Mouse (Mus musculus): ENCODE measurements at regions not wholly inside any gene's neighbourhood (a gene's known extent, or its start where the extent isn't known, plus 50 kb on each side); places are given as distances from the start of the nearest gene placed in this dataset.

DNA sequence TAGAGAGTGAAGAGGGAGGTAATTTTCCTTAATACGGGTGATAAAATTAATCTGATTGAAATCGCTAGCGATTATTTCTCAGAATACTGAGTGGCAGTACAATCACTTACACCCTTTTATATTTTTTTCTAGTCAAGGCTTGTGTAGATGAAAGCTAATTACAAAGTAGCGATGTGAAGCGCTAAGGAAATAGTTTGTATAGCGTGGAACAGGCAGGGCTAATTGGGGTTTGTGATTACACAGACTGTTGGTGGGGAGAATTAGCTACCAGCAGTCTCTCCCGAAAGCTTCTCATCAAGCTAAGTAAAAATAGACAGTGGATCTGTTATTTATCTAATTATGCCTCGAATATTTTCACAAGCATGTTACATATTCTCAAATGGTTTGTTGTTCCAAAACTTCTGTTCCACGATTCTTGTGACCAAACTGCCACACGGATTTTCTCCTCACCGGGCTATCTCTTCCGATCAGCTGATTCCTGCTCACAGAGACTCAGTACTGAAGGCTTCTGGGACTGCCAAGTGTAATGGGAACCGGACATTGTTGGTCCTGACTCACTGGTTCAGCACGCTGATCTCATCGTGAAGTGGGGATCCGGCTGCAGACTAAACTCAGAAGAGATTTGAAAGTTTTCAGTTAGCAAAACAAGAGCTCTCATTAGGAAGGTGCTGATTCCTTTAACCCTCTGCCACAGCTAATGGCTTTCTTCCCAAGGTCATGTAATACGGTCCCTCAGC, 162.5 kb downstream of the Tmem182 start:
- Histone ChIP-seq H3K4me2 (ENCODE audit: low read length) (no peak overlapping the region), H3K27ac (ENCODE audit: low read depth, low read length) (no peak overlapping the region), H3K9ac (ENCODE audit: low read depth, low read length) (no peak overlapping the region), H3K36me3 (ENCODE audit: control insufficient read depth, insufficient read depth, low read length) (no peaks in the 10 kb centered on the region), H3K27me3 (replicated peaks; ENCODE audit: control insufficient read depth, insufficient read depth, low read length) (no peaks in the 10 kb centered on the region), H3K4me1 (ENCODE audit: control insufficient read depth, insufficient read depth, low read depth, low read length) (no peaks in the 10 kb centered on the region), H3K4me3 (ENCODE audit: low read length) (no peak overlapping the region), H3K9me3 (ENCODE audit: control insufficient read depth, low read length) (no peaks in the 10 kb centered on the region)
- 70% methylated on average over 17 of the region's 17 CpGs for WGBS
- ATAC-seq = no peak

DNA sequence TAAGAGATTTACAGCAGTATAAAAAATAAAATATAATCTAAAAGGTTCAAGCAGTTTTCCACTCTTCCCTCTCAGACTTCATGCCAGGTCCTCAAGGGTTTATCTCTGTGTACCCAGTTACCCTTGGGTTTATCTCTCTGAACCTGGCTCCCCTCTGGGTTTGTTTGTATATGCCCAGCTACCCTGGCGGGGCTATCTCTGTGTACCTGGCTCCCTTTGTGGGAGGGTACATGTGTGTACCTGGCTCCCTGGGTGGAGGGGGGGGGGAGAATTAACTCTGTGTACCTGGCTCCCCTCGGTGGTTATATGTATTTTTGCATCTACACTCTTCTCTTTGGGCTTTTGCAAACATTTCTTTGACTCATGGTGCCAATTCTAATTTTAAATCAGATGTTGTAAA, 178.4 kb downstream of the Tmem182 start:
- H3K9me3 ChIP-seq (ENCODE audit: control insufficient read depth, low read length) = no peaks in the 10 kb centered on the region
- no peak overlapping the region for H3K9ac ChIP-seq (ENCODE audit: low read depth, low read length)
- ATAC-seq = no peak
- H3K27ac ChIP-seq (ENCODE audit: low read depth, low read length) = no peak overlapping the region
- H3K4me1 ChIP-seq (ENCODE audit: control insufficient read depth, insufficient read depth, low read depth, low read length) = no peaks in the 10 kb centered on the region
- H3K27me3 ChIP-seq (replicated peaks; ENCODE audit: control insufficient read depth, insufficient read depth, low read length) = no peaks in the 10 kb centered on the region
- H3K4me3 ChIP-seq (ENCODE audit: low read length) = no peak overlapping the region
- no peak overlapping the region for H3K4me2 ChIP-seq (ENCODE audit: low read length)
- WGBS = 76% methylated on average over 2 of the region's 2 CpGs
- no peaks in the 10 kb centered on the region for H3K36me3 ChIP-seq (ENCODE audit: control insufficient read depth, insufficient read depth, low read length)

DNA sequence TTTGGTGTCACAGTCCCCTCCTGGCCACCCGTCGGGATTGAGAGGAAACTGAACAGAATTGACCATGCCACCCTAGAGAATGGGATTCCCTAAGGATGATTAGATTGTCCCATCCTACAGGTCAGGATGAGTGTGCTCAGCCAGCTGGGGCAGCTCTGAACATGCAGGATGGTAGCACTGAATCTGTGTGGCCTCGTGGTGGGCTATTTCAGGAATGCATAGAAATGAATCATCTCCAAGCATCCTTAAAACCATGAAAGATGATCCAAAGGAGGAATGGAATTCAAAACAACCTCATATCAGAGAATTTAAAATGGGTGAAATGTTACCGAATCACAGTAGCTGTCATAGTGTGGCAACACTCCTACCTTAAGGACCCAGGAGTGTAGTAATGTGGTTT, 187.9 kb downstream of the Tmem182 start:
- H3K27me3 ChIP-seq (replicated peaks; ENCODE audit: control insufficient read depth, insufficient read depth, low read length) = no peaks in the 10 kb centered on the region
- H3K4me1 ChIP-seq (ENCODE audit: control insufficient read depth, insufficient read depth, low read depth, low read length) = no peaks in the 10 kb centered on the region
- WGBS = 91% methylated on average over 4 of the region's 4 CpGs
- H3K27ac ChIP-seq (ENCODE audit: low read depth, low read length) = no peak overlapping the region
- no peaks in the 10 kb centered on the region for H3K36me3 ChIP-seq (ENCODE audit: control insufficient read depth, insufficient read depth, low read length)
- no peak overlapping the region for H3K4me3 ChIP-seq (ENCODE audit: low read length)
- H3K4me2 ChIP-seq (ENCODE audit: low read length) = no peak overlapping the region
- ATAC-seq = no peak
- H3K9ac ChIP-seq (ENCODE audit: low read depth, low read length) = no peak overlapping the region
- H3K9me3 ChIP-seq (ENCODE audit: control insufficient read depth, low read length) = no peaks in the 10 kb centered on the region

DNA sequence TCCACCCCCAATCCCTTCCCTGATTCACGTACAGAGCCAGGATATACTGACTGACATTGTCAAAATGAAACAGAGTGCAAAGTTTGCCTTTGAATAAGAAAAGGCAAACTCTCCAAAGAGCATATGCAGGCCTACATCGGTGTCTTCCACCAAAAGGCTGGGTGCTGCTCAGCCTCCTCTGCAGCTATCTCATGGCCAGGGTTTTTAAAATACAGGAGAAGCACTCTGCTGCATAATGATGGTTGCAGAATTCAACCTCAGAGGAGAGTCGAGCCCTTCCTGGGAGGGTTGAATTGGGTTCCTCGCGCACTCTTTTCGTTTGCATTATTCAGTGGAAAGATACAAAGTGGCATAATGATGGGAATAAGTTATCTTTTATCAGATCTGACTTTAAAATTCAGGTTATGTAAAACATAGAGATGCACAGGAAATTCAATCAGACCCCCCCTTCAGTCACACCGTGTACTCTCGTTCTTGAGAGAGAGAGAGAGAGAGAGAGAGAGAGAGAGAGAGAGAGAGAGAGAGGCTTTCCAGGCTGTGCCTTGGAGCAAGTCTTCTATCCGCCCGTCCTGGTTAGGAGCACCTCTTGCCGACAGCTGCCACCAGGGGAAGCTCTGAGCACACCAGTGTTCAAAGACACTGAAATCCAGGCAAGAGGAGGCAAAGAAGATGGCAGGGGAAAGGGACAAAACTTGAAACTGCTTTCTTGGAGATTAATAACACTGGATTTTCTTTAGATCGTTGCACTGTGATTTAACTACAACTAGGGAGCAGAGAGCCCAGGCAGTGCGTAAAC, 196.0 kb downstream of the Tmem182 start:
- Histone ChIP-seq H3K27ac (ENCODE audit: low read depth, low read length) (no peak overlapping the region), H3K36me3 (ENCODE audit: control insufficient read depth, insufficient read depth, low read length) (no peaks in the 10 kb centered on the region), H3K9ac (ENCODE audit: low read depth, low read length) (no peak overlapping the region), H3K27me3 (replicated peaks; ENCODE audit: control insufficient read depth, insufficient read depth, low read length) (no peaks in the 10 kb centered on the region), H3K4me3 (ENCODE audit: low read length) (no peak overlapping the region), H3K4me1 (ENCODE audit: control insufficient read depth, insufficient read depth, low read depth, low read length) (no peaks in the 10 kb centered on the region), H3K9me3 (ENCODE audit: control insufficient read depth, low read length) (no peaks in the 10 kb centered on the region), H3K4me2 (ENCODE audit: low read length) (no peak overlapping the region)
- 0 out of 2 replicates have a peak, but pooled peaks have one; percentile 64 for ATAC-seq
- WGBS = 41% methylated on average over 13 of the region's 13 CpGs

DNA sequence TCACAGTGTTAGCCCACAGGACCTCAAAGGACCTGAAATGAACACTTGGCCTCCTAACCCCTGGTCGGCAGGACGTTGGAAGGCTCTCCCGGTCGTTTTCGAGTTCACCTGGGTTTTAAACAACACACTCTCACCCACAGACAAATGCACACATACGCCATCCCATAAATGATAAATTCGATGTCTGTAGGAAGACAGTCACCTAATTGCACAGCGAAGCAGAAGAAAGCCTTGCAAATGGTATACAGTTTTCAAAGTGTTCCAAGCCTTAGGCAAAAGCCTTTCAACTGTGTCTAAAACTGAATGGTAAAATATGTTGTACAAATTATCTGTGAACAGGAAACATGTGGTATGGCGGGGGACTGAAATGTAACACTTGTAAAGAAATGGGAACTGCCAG, 196.6 kb downstream of the Tmem182 start:
- Histone ChIP-seq H3K4me1 (ENCODE audit: control insufficient read depth, insufficient read depth, low read depth, low read length) (no peaks in the 10 kb centered on the region), H3K9me3 (ENCODE audit: control insufficient read depth, low read length) (no peaks in the 10 kb centered on the region), H3K27me3 (replicated peaks; ENCODE audit: control insufficient read depth, insufficient read depth, low read length) (no peaks in the 10 kb centered on the region), H3K27ac (ENCODE audit: low read depth, low read length) (no peak overlapping the region), H3K9ac (ENCODE audit: low read depth, low read length) (no peak overlapping the region), H3K4me3 (ENCODE audit: low read length) (no peak overlapping the region), H3K4me2 (ENCODE audit: low read length) (no peak overlapping the region), H3K36me3 (ENCODE audit: control insufficient read depth, insufficient read depth, low read length) (no peaks in the 10 kb centered on the region)
- no peak for ATAC-seq
- WGBS = 65% methylated on average over 9 of the region's 9 CpGs

DNA sequence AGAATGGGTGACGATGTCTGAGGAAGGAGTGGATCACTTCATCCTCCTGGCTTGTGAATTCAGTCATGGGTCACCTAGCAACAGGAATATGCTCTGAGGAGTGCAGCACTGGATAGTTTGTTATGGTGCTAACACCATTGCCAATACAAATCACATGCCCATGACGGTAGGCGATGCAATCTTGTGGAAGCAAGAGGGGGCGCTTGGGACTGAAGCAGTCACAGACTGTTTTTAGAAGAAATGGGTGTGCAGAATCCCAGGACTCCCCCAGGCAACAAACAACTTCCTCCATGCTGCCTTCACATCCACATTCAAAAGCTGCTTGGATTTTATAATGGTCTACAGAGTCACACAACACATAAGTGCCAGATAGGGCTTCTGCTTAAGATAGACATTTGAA, 221.5 kb downstream of the Tmem182 start:
- no peaks in the 10 kb centered on the region for H3K9me3 ChIP-seq (ENCODE audit: control insufficient read depth, low read length)
- H3K27ac ChIP-seq (ENCODE audit: low read depth, low read length) = no peak overlapping the region
- H3K4me2 ChIP-seq (ENCODE audit: low read length) = no peak overlapping the region
- no peak overlapping the region for H3K4me3 ChIP-seq (ENCODE audit: low read length)
- no peaks in the 10 kb centered on the region; the same call in 1 of the 2 replicates for H3K4me1 ChIP-seq (ENCODE audit: control insufficient read depth, insufficient read depth, low read depth, low read length)
- H3K9ac ChIP-seq (ENCODE audit: low read depth, low read length) = no peak overlapping the region
- H3K36me3 ChIP-seq (ENCODE audit: control insufficient read depth, insufficient read depth, low read length) = no peaks in the 10 kb centered on the region
- WGBS = 75% methylated on average over 4 of the region's 4 CpGs
- ATAC-seq = no peak
- H3K27me3 ChIP-seq (replicated peaks; ENCODE audit: control insufficient read depth, insufficient read depth, low read length) = no peaks in the 10 kb centered on the region

DNA sequence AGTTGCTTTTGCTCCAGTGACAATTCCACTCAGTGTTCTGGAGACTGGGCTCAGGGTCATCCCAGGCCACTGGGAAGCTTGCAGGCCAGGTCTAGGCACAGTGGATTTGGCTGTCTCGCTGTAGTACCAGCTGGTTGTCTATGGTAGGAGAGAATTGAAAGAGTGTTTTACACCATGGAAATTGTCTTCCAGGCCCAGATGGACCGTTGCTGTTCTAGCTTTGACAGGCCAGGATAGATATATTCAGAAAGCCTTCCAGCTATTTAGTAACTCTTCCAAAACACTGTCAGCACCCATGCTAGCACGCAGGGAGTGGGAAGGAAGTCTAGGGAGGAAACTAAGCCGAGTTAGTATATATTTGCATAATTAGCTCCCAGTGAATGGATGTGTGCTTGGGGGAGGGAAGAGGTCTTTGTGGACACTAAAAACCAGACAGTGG, 222.2 kb downstream of the Tmem182 start:
- H3K9me3 ChIP-seq (ENCODE audit: control insufficient read depth, low read length) = no peaks in the 10 kb centered on the region
- peak; percentile 90 for ATAC-seq
- H3K4me2 ChIP-seq (ENCODE audit: low read length) = no peak overlapping the region
- H3K27ac ChIP-seq (ENCODE audit: low read depth, low read length) = no peak overlapping the region
- no peaks in the 10 kb centered on the region; the same call in 1 of the 2 replicates for H3K4me1 ChIP-seq (ENCODE audit: control insufficient read depth, insufficient read depth, low read depth, low read length)
- no peak overlapping the region for H3K4me3 ChIP-seq (ENCODE audit: low read length)
- WGBS = 18% methylated on average over 4 of the region's 4 CpGs
- H3K9ac ChIP-seq (ENCODE audit: low read depth, low read length) = no peak overlapping the region
- H3K36me3 ChIP-seq (ENCODE audit: control insufficient read depth, insufficient read depth, low read length) = no peaks in the 10 kb centered on the region
- no peaks in the 10 kb centered on the region for H3K27me3 ChIP-seq (replicated peaks; ENCODE audit: control insufficient read depth, insufficient read depth, low read length)

DNA sequence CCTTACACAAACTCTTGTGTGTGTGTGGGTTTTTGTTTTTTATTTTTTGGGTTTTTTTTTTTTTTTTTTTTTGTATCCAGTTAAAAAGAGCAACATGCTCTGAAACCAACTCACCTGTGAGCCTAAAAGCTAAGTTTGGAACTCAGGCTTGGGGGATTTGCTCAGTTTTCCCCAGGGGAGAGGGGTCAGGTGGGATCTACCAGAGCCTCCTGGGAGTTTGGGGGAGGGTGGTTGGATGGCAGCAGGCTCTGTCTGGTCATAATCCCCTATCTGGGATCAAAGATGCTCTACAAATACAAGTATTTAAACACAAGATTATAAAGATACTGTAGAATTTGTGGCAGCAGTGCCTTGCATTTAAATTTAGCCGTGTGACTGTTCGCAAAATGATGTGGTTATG, 222.6 kb downstream of the Tmem182 start:
- H3K4me1 ChIP-seq (ENCODE audit: control insufficient read depth, insufficient read depth, low read depth, low read length) = no peaks in the 10 kb centered on the region; the same call in 1 of the 2 replicates

DNA sequence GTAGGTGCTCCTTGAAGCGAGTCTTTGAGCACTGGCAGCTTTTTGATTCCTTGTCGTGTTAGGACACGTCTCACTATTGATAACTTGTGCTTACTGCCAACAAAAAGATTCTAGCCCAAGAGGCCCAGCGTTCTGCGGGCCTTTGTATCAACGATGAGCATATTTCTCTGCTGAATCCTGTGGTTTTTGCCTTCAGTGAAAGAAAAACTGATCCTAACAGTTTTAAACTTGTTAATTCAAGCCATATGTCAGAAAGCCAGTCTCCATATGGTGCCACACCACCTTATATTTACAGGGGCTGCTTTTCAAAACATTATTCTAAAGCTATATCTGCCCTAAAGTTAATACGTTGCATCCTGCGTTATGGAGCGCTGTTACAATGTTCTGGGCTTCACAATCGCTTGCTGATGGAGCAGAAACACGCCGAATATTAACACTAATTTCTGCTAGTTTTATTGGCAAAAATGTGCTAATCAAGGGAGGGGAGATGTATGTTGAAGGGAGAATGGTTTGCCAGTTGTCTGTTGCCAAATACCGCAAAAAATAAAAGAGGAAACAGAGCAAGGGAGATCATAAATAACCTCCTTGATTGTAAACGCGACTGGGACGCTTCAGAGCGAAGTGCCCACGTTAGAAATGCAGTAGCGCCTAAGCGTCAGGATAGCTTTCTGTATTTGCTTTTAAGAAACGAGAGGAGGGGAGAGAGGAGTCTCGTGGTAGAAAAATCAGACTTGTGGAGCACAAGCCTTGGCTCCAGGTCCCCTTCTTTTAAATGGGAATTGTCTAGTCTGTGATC, 229.9 kb downstream of the Tmem182 start:
- no peak overlapping the region for H3K27ac ChIP-seq (ENCODE audit: low read depth, low read length)
- H3K4me1 ChIP-seq (ENCODE audit: control insufficient read depth, insufficient read depth, low read depth, low read length) = no peaks in the 10 kb centered on the region
- no peaks in the 10 kb centered on the region for H3K27me3 ChIP-seq (replicated peaks; ENCODE audit: control insufficient read depth, insufficient read depth, low read length)
- H3K9me3 ChIP-seq (ENCODE audit: control insufficient read depth, low read length) = no peaks in the 10 kb centered on the region
- H3K36me3 ChIP-seq (ENCODE audit: control insufficient read depth, insufficient read depth, low read length) = no peaks in the 10 kb centered on the region
- no peak overlapping the region for H3K4me2 ChIP-seq (ENCODE audit: low read length)
- ATAC-seq = no peak
- WGBS = 70% methylated on average over 22 of the region's 22 CpGs
- no peak overlapping the region for H3K9ac ChIP-seq (ENCODE audit: low read depth, low read length)
- no peak overlapping the region for H3K4me3 ChIP-seq (ENCODE audit: low read length)

More for the DNA sequence above, 222.6 kb downstream of the Tmem182 start:
- Histone ChIP-seq H3K4me3 (ENCODE audit: low read length) (no peak overlapping the region), H3K27me3 (replicated peaks; ENCODE audit: control insufficient read depth, insufficient read depth, low read length) (no peaks in the 10 kb centered on the region), H3K36me3 (ENCODE audit: control insufficient read depth, insufficient read depth, low read length) (no peaks in the 10 kb centered on the region), H3K4me2 (ENCODE audit: low read length) (no peak overlapping the region), H3K27ac (ENCODE audit: low read depth, low read length) (no peak overlapping the region), H3K9ac (ENCODE audit: low read depth, low read length) (no peak overlapping the region), H3K9me3 (ENCODE audit: control insufficient read depth, low read length) (no peaks in the 10 kb centered on the region)
- WGBS = 74% methylated on average over 2 of the region's 2 CpGs
- ATAC-seq = no peak
